Mouse (Mus musculus): ENCODE data around the gene Rreb1. TPM values are rescaled to one million over a fixed set of nuclear protein-coding genes. Genes with fewer than 3 reads are reported as not detected.

The Rreb1 gene
- polyA plus RNA-seq, 1 experiment from 2014 or later, result 20.6 TPM

GRCm38 (mm10) chr13:37776675-37777074, 1.5 kb upstream of the Rreb1 start:
- Histone ChIP-seq H3K27ac (ENCODE audit: low read length) (no peak overlapping the region), H3K4me2 (ENCODE audit: low read depth, low read length) (no peak overlapping the region), H3K36me3 (ENCODE audit: control insufficient read depth, insufficient read depth, low read length) (no peaks in the 10 kb centered on the region), H3K4me3 (ENCODE audit: low read length) (no peak overlapping the region), H3K9me3 (ENCODE audit: control insufficient read depth, low read length) (no peaks in the 10 kb centered on the region), H3K27me3 (ENCODE audit: control insufficient read depth, insufficient read depth, low read depth, low read length) (peaks cover 3% of the 10 kb centered on the region; the same call in 1 of the 2 replicates), H3K4me1 (replicated peaks; ENCODE audit: control insufficient read depth, insufficient read depth, low read length) (peaks cover 11% of the 10 kb centered on the region), H3K9ac (ENCODE audit: low read length) (no peak overlapping the region)
- ATAC-seq (ENCODE audit: low read depth), result no peak

GRCm38 (mm10) chr13:37777351-37778146, 651 bp upstream of the Rreb1 start:
- H3K9me3 ChIP-seq (ENCODE audit: control insufficient read depth, low read length), result no peaks in the 10 kb centered on the region
- H3K4me3 ChIP-seq (ENCODE audit: low read length), result peak overlapping the region; percentile 58
- peaks cover 11% of the 10 kb centered on the region for H3K4me1 ChIP-seq (replicated peaks; ENCODE audit: control insufficient read depth, insufficient read depth, low read length)
- peak overlapping the region; percentile 72 for H3K4me2 ChIP-seq (ENCODE audit: low read depth, low read length)
- no peak for ATAC-seq (ENCODE audit: low read depth)
- peak overlapping the region; percentile 73 for H3K9ac ChIP-seq (ENCODE audit: low read length)
- no peaks in the 10 kb centered on the region for H3K36me3 ChIP-seq (ENCODE audit: control insufficient read depth, insufficient read depth, low read length)
- WGBS, result 25% methylated on average over 25 of the region's 25 CpGs
- no peak overlapping the region for H3K27ac ChIP-seq (ENCODE audit: low read length)
- peaks cover 3% of the 10 kb centered on the region; the same call in 1 of the 2 replicates for H3K27me3 ChIP-seq (ENCODE audit: control insufficient read depth, insufficient read depth, low read depth, low read length)

- no peaks in the 10 kb centered on the region for H3K36me3 ChIP-seq (ENCODE audit: control insufficient read depth, insufficient read depth, low read length)
- ATAC-seq (ENCODE audit: low read depth), result peak; percentile 75
- peak overlapping the region; percentile 73 for H3K9ac ChIP-seq (ENCODE audit: low read length)
- peak overlapping the region; percentile 72 for H3K4me2 ChIP-seq (ENCODE audit: low read depth, low read length)
- peaks cover 11% of the 10 kb centered on the region for H3K4me1 ChIP-seq (replicated peaks; ENCODE audit: control insufficient read depth, insufficient read depth, low read length)
- H3K27ac ChIP-seq (ENCODE audit: low read length), result peak overlapping the region; percentile 7
- H3K27me3 ChIP-seq (ENCODE audit: control insufficient read depth, insufficient read depth, low read depth, low read length), result peaks cover 3% of the 10 kb centered on the region; the same call in 1 of the 2 replicates
- peak overlapping the region; percentile 58 for H3K4me3 ChIP-seq (ENCODE audit: low read length)
- WGBS, result 2% methylated on average over 33 of the region's 33 CpGs
- H3K9me3 ChIP-seq (ENCODE audit: control insufficient read depth, low read length), result no peaks in the 10 kb centered on the region
Measured at GRCm38 (mm10) chr13:37778594-37779231, 513 bp downstream of the Rreb1 start.

GRCm38 (mm10) chr13:37779251-37779667, 1.1 kb downstream of the Rreb1 start:
- peak overlapping the region; percentile 7 for H3K27ac ChIP-seq (ENCODE audit: low read length)

GRCm38 (mm10) chr13:37781557-37781956, 3.4 kb downstream of the Rreb1 start:
- Histone ChIP-seq H3K27me3 (ENCODE audit: control insufficient read depth, insufficient read depth, low read depth, low read length) (peaks cover 3% of the 10 kb centered on the region; the same call in 1 of the 2 replicates), H3K4me3 (ENCODE audit: low read length) (no peak overlapping the region), H3K9ac (ENCODE audit: low read length) (no peak overlapping the region), H3K27ac (ENCODE audit: low read length) (no peak overlapping the region), H3K9me3 (ENCODE audit: control insufficient read depth, low read length) (no peaks in the 10 kb centered on the region), H3K4me2 (ENCODE audit: low read depth, low read length) (no peak overlapping the region), H3K36me3 (ENCODE audit: control insufficient read depth, insufficient read depth, low read length) (no peaks in the 10 kb centered on the region), H3K4me1 (replicated peaks; ENCODE audit: control insufficient read depth, insufficient read depth, low read length) (peaks cover 17% of the 10 kb centered on the region)
- 72% methylated on average over 2 of the region's 2 CpGs for WGBS
- ATAC-seq (ENCODE audit: low read depth), result no peak

More at GRCm38 (mm10) chr13:37779251-37779667, 1.1 kb downstream of the Rreb1 start:
- no peaks in the 10 kb centered on the region for H3K36me3 ChIP-seq (ENCODE audit: control insufficient read depth, insufficient read depth, low read length)
- peaks cover 11% of the 10 kb centered on the region for H3K4me1 ChIP-seq (replicated peaks; ENCODE audit: control insufficient read depth, insufficient read depth, low read length)
- H3K9me3 ChIP-seq (ENCODE audit: control insufficient read depth, low read length), result no peaks in the 10 kb centered on the region
- peak overlapping the region; percentile 58 for H3K4me3 ChIP-seq (ENCODE audit: low read length)
- WGBS, result 7% methylated on average over 9 of the region's 9 CpGs
- peak overlapping the region; percentile 72 for H3K4me2 ChIP-seq (ENCODE audit: low read depth, low read length)
- peaks cover 3% of the 10 kb centered on the region; the same call in 1 of the 2 replicates for H3K27me3 ChIP-seq (ENCODE audit: control insufficient read depth, insufficient read depth, low read depth, low read length)
- H3K9ac ChIP-seq (ENCODE audit: low read length), result no peak overlapping the region
- ATAC-seq (ENCODE audit: low read depth), result peak; percentile 68

GRCm38 (mm10) chr13:37782144-37782543, 3.9 kb downstream of the Rreb1 start:
- WGBS, result 74% methylated on average over 6 of the region's 6 CpGs
- H3K4me1 ChIP-seq (replicated peaks; ENCODE audit: control insufficient read depth, insufficient read depth, low read length), result peaks cover 20% of the 10 kb centered on the region
- H3K27ac ChIP-seq (ENCODE audit: low read length), result no peak overlapping the region
- no peaks in the 10 kb centered on the region for H3K9me3 ChIP-seq (ENCODE audit: control insufficient read depth, low read length)
- no peak overlapping the region for H3K4me2 ChIP-seq (ENCODE audit: low read depth, low read length)
- H3K4me3 ChIP-seq (ENCODE audit: low read length), result no peak overlapping the region
- no peaks in the 10 kb centered on the region for H3K36me3 ChIP-seq (ENCODE audit: control insufficient read depth, insufficient read depth, low read length)
- peaks cover 3% of the 10 kb centered on the region; the same call in 1 of the 2 replicates for H3K27me3 ChIP-seq (ENCODE audit: control insufficient read depth, insufficient read depth, low read depth, low read length)
- ATAC-seq (ENCODE audit: low read depth), result no peak
- H3K9ac ChIP-seq (ENCODE audit: low read length), result no peak overlapping the region

GRCm38 (mm10) chr13:37783676-37784075, 5.5 kb downstream of the Rreb1 start:
- no peak for ATAC-seq (ENCODE audit: low read depth)
- 93% methylated on average over 6 of the region's 6 CpGs for WGBS
- Histone ChIP-seq H3K4me1 (replicated peaks; ENCODE audit: control insufficient read depth, insufficient read depth, low read length) (peaks cover 14% of the 10 kb centered on the region), H3K36me3 (ENCODE audit: control insufficient read depth, insufficient read depth, low read length) (no peaks in the 10 kb centered on the region), H3K27ac (ENCODE audit: low read length) (no peak overlapping the region), H3K9ac (ENCODE audit: low read length) (no peak overlapping the region), H3K4me3 (ENCODE audit: low read length) (no peak overlapping the region), H3K27me3 (ENCODE audit: control insufficient read depth, insufficient read depth, low read depth, low read length) (no peaks in the 10 kb centered on the region), H3K4me2 (ENCODE audit: low read depth, low read length) (no peak overlapping the region), H3K9me3 (ENCODE audit: control insufficient read depth, low read length) (no peaks in the 10 kb centered on the region)

- H3K27me3 ChIP-seq (ENCODE audit: control insufficient read depth, insufficient read depth, low read depth, low read length), result no peaks in the 10 kb centered on the region
- H3K9ac ChIP-seq (ENCODE audit: low read length), result no peak overlapping the region
- peaks cover 10% of the 10 kb centered on the region for H3K4me1 ChIP-seq (replicated peaks; ENCODE audit: control insufficient read depth, insufficient read depth, low read length)
- H3K36me3 ChIP-seq (ENCODE audit: control insufficient read depth, insufficient read depth, low read length), result no peaks in the 10 kb centered on the region
- no peak overlapping the region for H3K4me3 ChIP-seq (ENCODE audit: low read length)
- H3K9me3 ChIP-seq (ENCODE audit: control insufficient read depth, low read length), result no peaks in the 10 kb centered on the region
- H3K27ac ChIP-seq (ENCODE audit: low read length), result no peak overlapping the region
- peak; percentile 38; the same call in 1 of the 2 replicates for ATAC-seq (ENCODE audit: low read depth)
- 54% methylated on average over 7 of the region's 7 CpGs for WGBS
- no peak overlapping the region for H3K4me2 ChIP-seq (ENCODE audit: low read depth, low read length)
Measured at GRCm38 (mm10) chr13:37784226-37784625, 6.0 kb downstream of the Rreb1 start.

GRCm38 (mm10) chr13:37792739-37793336, 14.6 kb downstream of the Rreb1 start:
- Histone ChIP-seq H3K9me3 (ENCODE audit: control insufficient read depth, low read length) (no peaks in the 10 kb centered on the region), H3K9ac (ENCODE audit: low read length) (no peak overlapping the region), H3K36me3 (ENCODE audit: control insufficient read depth, insufficient read depth, low read length) (no peaks in the 10 kb centered on the region), H3K27me3 (ENCODE audit: control insufficient read depth, insufficient read depth, low read depth, low read length) (no peaks in the 10 kb centered on the region), H3K4me1 (replicated peaks; ENCODE audit: control insufficient read depth, insufficient read depth, low read length) (no peaks in the 10 kb centered on the region), H3K27ac (ENCODE audit: low read length) (no peak overlapping the region), H3K4me2 (ENCODE audit: low read depth, low read length) (no peak overlapping the region), H3K4me3 (ENCODE audit: low read length) (no peak overlapping the region)
- WGBS, result 93% methylated on average over 11 of the region's 11 CpGs
- no peak for ATAC-seq (ENCODE audit: low read depth)

All from lung, embryonic 16.5 days (tissue).